Mouse (Mus musculus) liver, adult (tissue): ENCODE measurements around the gene Il6ra.
A peak's percentile ranks its signal among the peaks of the same experiment; 100 is the strongest.

ENCODE experiments used
- GATA4 ChIP-seq: IDR thresholded peaks from 2 replicates; pipeline ENCODE4 v1.6.1; 2014; ENCODE audit warnings: mild to moderate bottlenecking, low read length; ENCODE audit not compliant: insufficient replicate concordance

Gene Il6ra

GRCm38 (mm10) chr3:89885766-89886165 is 27.2 kb downstream of the Il6ra start:
- TF ChIP-seq GATA4 = no peak

- 0 out of 2 replicates have a peak, but pooled peaks have one; percentile 83 for TF ChIP-seq GATA4
Observed at GRCm38 (mm10) chr3:89883582-89884041, 29.4 kb downstream of the Il6ra start.

GRCm38 (mm10) chr3:89882556-89883181 is 30.3 kb downstream of the Il6ra start:
- TF ChIP-seq GATA4 = no peak

- TF ChIP-seq GATA4 = no peak
Observed at GRCm38 (mm10) chr3:89880036-89880851, 32.8 kb downstream of the Il6ra start.

GRCm38 (mm10) chr3:89879326-89879725 is 33.7 kb downstream of the Il6ra start:
- TF ChIP-seq GATA4 = no peak

- no peak for TF ChIP-seq GATA4
Observed at GRCm38 (mm10) chr3:89878456-89878855, 34.5 kb downstream of the Il6ra start.

- TF ChIP-seq GATA4 = no peak
Observed at GRCm38 (mm10) chr3:89877129-89877528, 35.9 kb downstream of the Il6ra start.

- TF ChIP-seq GATA4 = no peak
Observed at GRCm38 (mm10) chr3:89876469-89876868, 36.5 kb downstream of the Il6ra start.

GRCm38 (mm10) chr3:89875781-89876180 is 37.2 kb downstream of the Il6ra start:
- no peak for TF ChIP-seq GATA4

- TF ChIP-seq GATA4 = no peak
Observed at GRCm38 (mm10) chr3:89875021-89875420, 38.0 kb downstream of the Il6ra start.

- no peak for TF ChIP-seq GATA4
Observed at GRCm38 (mm10) chr3:89874076-89874475, 38.9 kb downstream of the Il6ra start.

- no peak for TF ChIP-seq GATA4
Observed at GRCm38 (mm10) chr3:89872684-89873083, 40.3 kb downstream of the Il6ra start.

GRCm38 (mm10) chr3:89872209-89872608 is 40.8 kb downstream of the Il6ra start:
- TF ChIP-seq GATA4 = no peak

- no peak for TF ChIP-seq GATA4
Observed at GRCm38 (mm10) chr3:89871339-89871914, 41.6 kb downstream of the Il6ra start.

GRCm38 (mm10) chr3:89870472-89871271 is 42.3 kb downstream of the Il6ra start:
- no peak for TF ChIP-seq GATA4
